Mouse (Mus musculus) spleen, postnatal 14 days (tissue): ENCODE measurements around the gene Pank3.

Experiments
- DNase-seq, 2 experiments: peaks; one replicate each; pipeline ENCODE4 v3.0.0; 2021 to 2022; ENCODE audit warnings: low spot score in 2 of 2

Pank3 gene

GRCm38 (mm10) chr11:35769188-35769745, at the start of gene Pank3:
Gene Pank3 (plus strand): TSS chr11:35769484.
- DNase-seq: peak; percentile 82 to 86

GRCm38 (mm10) chr11:35723876-35724275, 45.4 kb upstream of the Pank3 start:
- DNase-seq: no peak

GRCm38 (mm10) chr11:35726341-35726846, 42.9 kb upstream of the Pank3 start:
- DNase-seq: no peak

- DNase-seq: no peak
Measured at GRCm38 (mm10) chr11:35728200-35728599, 41.1 kb upstream of the Pank3 start.

- no peak for DNase-seq
Measured at GRCm38 (mm10) chr11:35729186-35729585, 40.1 kb upstream of the Pank3 start.

- DNase-seq: no peak
Measured at GRCm38 (mm10) chr11:35732366-35732765, 36.9 kb upstream of the Pank3 start.

GRCm38 (mm10) chr11:35736817-35737216, 32.5 kb upstream of the Pank3 start:
- DNase-seq: no peak

- no peak for DNase-seq
Measured at GRCm38 (mm10) chr11:35737262-35737661, 32.0 kb upstream of the Pank3 start.

GRCm38 (mm10) chr11:35738102-35738501, 31.2 kb upstream of the Pank3 start:
- DNase-seq: no peak

GRCm38 (mm10) chr11:35743586-35743985, 25.7 kb upstream of the Pank3 start:
- DNase-seq: no peak

- DNase-seq: no peak
Measured at GRCm38 (mm10) chr11:35744571-35744970, 24.7 kb upstream of the Pank3 start.

- DNase-seq: no peak
Measured at GRCm38 (mm10) chr11:35750578-35750977, 18.7 kb upstream of the Pank3 start.

- no peak for DNase-seq
Measured at GRCm38 (mm10) chr11:35754906-35755418, 14.3 kb upstream of the Pank3 start.

GRCm38 (mm10) chr11:35755546-35755945, 13.7 kb upstream of the Pank3 start:
- no peak for DNase-seq

GRCm38 (mm10) chr11:35756411-35757303, 12.6 kb upstream of the Pank3 start:
- DNase-seq: no peak

- no peak for DNase-seq
Measured at GRCm38 (mm10) chr11:35760001-35760626, 9.2 kb upstream of the Pank3 start.

GRCm38 (mm10) chr11:35760627-35761003, 8.7 kb upstream of the Pank3 start:
- no peak for DNase-seq

- DNase-seq: no peak
Measured at GRCm38 (mm10) chr11:35766845-35767244, 2.4 kb upstream of the Pank3 start.

GRCm38 (mm10) chr11:35769746-35770437, 608 bp downstream of the Pank3 start:
- no peak for DNase-seq

GRCm38 (mm10) chr11:35770741-35771504, 1.6 kb downstream of the Pank3 start:
- DNase-seq: no peak

- no peak for DNase-seq
Measured at GRCm38 (mm10) chr11:35775606-35776005, 6.3 kb downstream of the Pank3 start.
